Mouse (Mus musculus) Patski (cell line): ENCODE data around the gene Sbp. TPM values are rescaled to one million over a fixed set of nuclear protein-coding genes. Genes with fewer than 3 reads are reported as not detected.

Experiments used
- ATAC-seq: fragments of 100-300 bp; one replicate; pipeline ENCODE4 v1.8.0; 2021
- CTCF ChIA-PET: fragments of 350-600 bp; sonication (Branson Sonifier 250); formaldehyde crosslinking; loops from one replicate; lab custom pipeline; 2022; ENCODE audit warnings: inconsistent platforms; lab: Charles Lee
- POLR2A ChIA-PET: fragments of 350-600 bp; sonication (Branson Sonifier 250); formaldehyde crosslinking; loops from one replicate; lab custom pipeline; 2022; ENCODE audit warnings: antibody characterized with exemption, inconsistent platforms; lab: Charles Lee
- DNase-seq: peaks from one replicate; pipeline ENCODE4 v3.0.0-alpha.2; 2011; ENCODE audit warnings: low read depth, low spot score
- H3K27me3 ChIP-seq: fragments of 371-371 bp; one replicate; pipeline ENCODE4 v1.5.1; 2021
- CTCF ChIP-seq: fragments of 100-300 bp; IDR thresholded peaks from one replicate; pipeline ENCODE4 v1.5.1; 2021
- in situ Hi-C: fragments of 300-500 bp; cut with MboI; formaldehyde crosslinking; loops from 3 replicates; pipeline ENCODE4 v1.11.1; 2018; ENCODE audit warnings: low pct_unique_long_range_greater_than_20kb, mixed read lengths
- polyA plus RNA-seq: library from polyadenylated mRNA; unstranded; gene quantifications from one replicate; pipeline ENCODE4 v1.2.3, GENCODE M21; 2021

Sbp gene
- polyA plus RNA-seq, 1 experiment from 2014 or later, result not detected

DNA sequence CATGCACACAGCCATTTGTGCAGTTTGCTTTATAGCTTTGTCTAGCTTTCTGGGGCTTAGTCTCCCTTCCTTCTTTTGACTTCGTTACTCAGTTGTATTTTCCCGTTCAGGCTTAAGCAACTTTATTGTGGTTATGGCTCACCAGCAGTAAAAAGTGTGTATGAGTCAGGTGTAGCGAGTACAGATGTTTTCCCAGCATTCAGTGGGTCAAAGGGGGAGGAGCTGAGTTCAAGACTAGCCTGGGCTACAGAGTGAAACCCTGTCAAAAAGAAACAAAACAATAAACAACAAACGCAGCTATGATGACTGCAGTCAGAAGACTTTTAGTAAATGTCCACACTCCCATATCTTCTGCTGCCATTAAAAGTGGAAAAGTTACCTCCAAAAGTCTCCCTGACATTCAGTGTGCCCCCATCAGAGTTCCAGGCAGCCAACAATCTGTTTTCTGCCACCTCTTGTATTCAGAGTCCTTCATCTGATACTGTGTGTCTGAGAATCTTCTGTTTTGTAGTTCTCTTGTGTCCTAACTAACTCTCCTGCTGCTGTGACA is 20.2 kb downstream of the Sbp start:
- POLR2A ChIA-PET, result no interaction called here

DNA sequence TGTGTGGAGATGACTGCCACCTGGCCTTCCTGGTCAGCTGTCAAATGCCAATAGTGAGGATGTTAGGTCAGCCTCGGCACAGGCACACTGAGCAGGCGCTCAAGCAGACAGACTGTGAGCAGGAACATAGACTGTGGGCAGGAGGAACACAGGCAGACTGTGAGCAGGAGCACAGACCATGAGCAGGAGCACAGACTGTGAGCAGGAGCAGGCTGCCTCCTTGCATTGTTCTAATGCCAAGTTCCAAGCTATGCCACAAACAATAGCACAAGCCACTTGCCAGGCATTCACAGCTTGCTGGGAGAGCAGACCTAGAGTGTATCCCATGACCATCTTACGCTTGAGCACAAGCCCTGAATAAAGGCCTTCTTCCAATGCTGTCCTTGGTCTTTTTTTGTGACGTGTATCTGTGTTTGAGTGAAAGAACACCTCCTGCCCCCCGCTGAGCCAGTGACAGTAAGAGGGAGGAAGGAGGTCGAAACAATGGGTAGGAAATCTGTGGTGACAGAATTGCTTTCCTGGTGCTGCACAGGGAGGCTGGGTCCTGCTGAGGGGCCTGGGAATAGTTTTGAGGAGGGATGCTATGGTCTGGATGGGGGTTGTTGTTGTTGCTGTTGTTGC is 24.4 kb downstream of the Sbp start:
- in situ Hi-C loops, result no loop called here
- CTCF ChIA-PET, result no interaction called here
- TF ChIP-seq CTCF, result no peak
- no peak for DNase-seq
- H3K27me3 ChIP-seq, result no peaks in the 10 kb centered on the region
- POLR2A ChIA-PET, result no interaction called here
- no peak for ATAC-seq

More for the DNA sequence above, 20.2 kb downstream of the Sbp start:
- no peaks in the 10 kb centered on the region for H3K27me3 ChIP-seq
- DNase-seq, result no peak
- no peak for TF ChIP-seq CTCF
- no peak for ATAC-seq
- CTCF ChIA-PET, result interaction anchor here (1.1 to 3.0 kb wide), 8 partner anchors 21 to 188 kb away, joined by 3 to 11 read pairs (median 6); partner anchors contain the start of genes Elob, Prss32, Prss41 and Sbp
- in situ Hi-C loops, result loop anchor here (5.0 kb wide), 2 partner anchors 89 to 184 kb away; no protein-coding TSS in a partner anchor

- ChIA-PET POLR2A (no interaction called here), CTCF (no interaction called here)
- TF ChIP-seq CTCF, result no peak
- in situ Hi-C loops, result no loop called here
- no peaks in the 10 kb centered on the region for H3K27me3 ChIP-seq
- DNase-seq (no peak), ATAC-seq (no peak)
These were observed 25.4 kb downstream of the Sbp start for GRCm38 (mm10) chr17:23966658-23967401.

- TF ChIP-seq CTCF, result peak; percentile 16
- ATAC-seq, result peak; percentile 55
- ChIA-PET CTCF (interaction anchor here (0.9 to 1.5 kb wide), 5 partner anchors 11 to 138 kb away, joined by 3 to 8 read pairs (median 3); partner anchors contain the start of gene Prss30), POLR2A (interaction anchor here (0.6 kb wide), 1 partner anchor 55 kb away, joined by 3 read pairs; no protein-coding TSS in a partner anchor)
- no peak for DNase-seq
- H3K27me3 ChIP-seq, result no peaks in the 10 kb centered on the region
- in situ Hi-C loops, result no loop called here
These were observed 27.3 kb downstream of the Sbp start for GRCm38 (mm10) chr17:23968780-23969179.

DNA sequence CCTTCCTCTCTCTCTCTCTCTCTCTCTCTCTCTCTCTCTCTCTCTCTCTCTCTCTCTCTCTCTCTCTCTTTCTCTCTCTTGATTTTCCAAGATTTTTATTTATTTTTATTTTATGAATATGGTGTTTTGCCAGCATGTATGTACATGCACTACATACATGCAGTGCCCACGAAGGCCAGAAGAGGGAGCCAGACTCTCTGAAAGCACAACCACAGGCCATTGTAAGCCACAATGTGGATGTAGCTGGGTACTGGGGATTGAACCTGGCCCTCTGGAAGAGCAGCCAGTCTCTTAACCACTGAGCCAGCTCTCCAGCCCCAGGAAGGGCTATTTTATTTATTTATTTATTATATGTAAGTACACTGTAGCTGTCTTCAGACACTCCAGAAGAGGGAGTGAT is 27.8 kb downstream of the Sbp start:
- CTCF ChIA-PET, result interaction anchor here (0.6 to 2.1 kb wide), 10 partner anchors 9 to 120 kb away, joined by 3 to 7 read pairs (median 4); partner anchors contain the start of gene Prss30
- ATAC-seq (peak; percentile 66), DNase-seq (no peak)
- in situ Hi-C loops, result no loop called here
- POLR2A ChIA-PET, result no interaction called here
- peak; percentile 92 for TF ChIP-seq CTCF
- H3K27me3 ChIP-seq, result no peaks in the 10 kb centered on the region

GRCm38 (mm10) chr17:23971315-23971714 is 29.8 kb downstream of the Sbp start:
- POLR2A ChIA-PET, result no interaction called here
- TF ChIP-seq CTCF, result no peak
- CTCF ChIA-PET, result interaction anchor here (1.8 to 2.1 kb wide), 2 partner anchors 9 to 35 kb away, joined by 4 to 7 read pairs; partner anchors contain the start of gene Prss30
- in situ Hi-C loops, result loop anchor here (10.0 kb wide), 1 partner anchor 73 kb away; no protein-coding TSS in a partner anchor
- no peak for ATAC-seq
- DNase-seq, result no peak
- H3K27me3 ChIP-seq, result no peaks in the 10 kb centered on the region

GRCm38 (mm10) chr17:23976665-23977064 is 35.2 kb downstream of the Sbp start:
- in situ Hi-C loops, result loop anchor here (10.0 kb wide), 1 partner anchor 68 kb away; no protein-coding TSS in a partner anchor
- H3K27me3 ChIP-seq, result no peaks in the 10 kb centered on the region
- TF ChIP-seq CTCF, result no peak
- ChIA-PET CTCF (interaction anchor here (0.6 kb wide), 1 partner anchor 125 kb away, joined by 3 read pairs; no protein-coding TSS in a partner anchor), POLR2A (no interaction called here)
- DNase-seq (no peak), ATAC-seq (no peak)

DNA sequence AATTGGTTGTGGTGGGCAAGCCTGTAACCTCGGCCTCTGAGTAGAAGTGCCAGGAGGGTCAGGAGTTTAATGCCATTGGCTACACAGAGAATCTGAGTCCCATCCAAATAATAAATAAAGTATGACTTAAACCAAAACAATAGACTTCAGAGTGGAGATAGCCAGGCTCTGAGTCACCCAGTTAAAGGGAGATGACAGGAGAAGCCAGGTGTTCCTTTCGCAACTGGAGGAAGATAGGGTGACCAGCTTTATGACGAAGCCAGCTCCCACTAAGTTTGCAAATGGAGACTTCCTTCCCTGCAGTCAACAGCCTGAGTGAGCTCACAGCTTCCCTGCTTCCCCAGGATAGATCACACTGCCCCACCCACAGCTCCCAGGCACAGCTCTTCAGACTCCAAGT is 38.0 kb downstream of the Sbp start:
- H3K27me3 ChIP-seq, result no peaks in the 10 kb centered on the region
- TF ChIP-seq CTCF, result no peak
- DNase-seq (no peak), ATAC-seq (no peak)
- ChIA-PET CTCF (interaction anchor here (1.0 to 2.1 kb wide), 5 partner anchors 9 to 30 kb away, joined by 3 to 8 read pairs (median 6); no protein-coding TSS in a partner anchor), POLR2A (no interaction called here)
- in situ Hi-C loops, result loop anchor here (10.0 kb wide), 1 partner anchor 65 kb away; no protein-coding TSS in a partner anchor

DNA sequence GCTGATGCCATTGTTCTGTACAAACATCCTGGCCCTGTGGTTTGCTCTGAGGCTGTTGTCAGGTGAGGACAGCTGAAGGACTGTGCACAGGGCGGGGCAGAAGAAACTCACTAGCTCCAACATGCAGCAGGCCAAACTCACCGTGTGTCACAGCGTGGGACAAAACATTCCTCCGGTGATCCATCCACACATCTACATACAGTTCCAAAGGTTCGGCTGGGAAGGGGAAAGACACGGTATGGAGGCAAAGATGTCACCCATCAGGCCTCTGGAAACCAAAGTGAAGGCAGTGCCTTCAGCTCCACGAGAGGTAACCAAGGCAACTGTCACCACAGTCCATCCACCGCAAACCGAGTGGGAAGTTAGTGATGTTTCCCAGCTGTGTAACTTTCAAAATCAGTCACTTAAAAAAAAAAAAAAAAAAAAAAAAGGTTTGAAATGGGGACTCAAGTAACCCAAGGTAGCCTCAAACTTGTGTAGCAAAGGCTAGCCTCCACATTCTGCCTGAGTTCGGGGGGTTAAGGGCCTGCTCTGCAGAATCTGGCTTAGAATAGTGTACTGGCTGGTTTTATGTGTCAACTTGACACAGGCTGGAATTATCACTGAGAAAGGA is 38.9 kb downstream of the Sbp start, which contains the start of gene Prss30:
Prss30 (minus strand) TSS at position 270 of the 613 bp plus-strand sequence.
- ChIA-PET CTCF (interaction anchor here (1.0 to 2.1 kb wide), 3 partner anchors 10 to 12 kb away, joined by 3 to 8 read pairs (median 7); no protein-coding TSS in a partner anchor), POLR2A (no interaction called here)
- DNase-seq (no peak), ATAC-seq (no peak)
- no peak for TF ChIP-seq CTCF
- in situ Hi-C loops, result no loop called here
- no peaks in the 10 kb centered on the region for H3K27me3 ChIP-seq

DNA sequence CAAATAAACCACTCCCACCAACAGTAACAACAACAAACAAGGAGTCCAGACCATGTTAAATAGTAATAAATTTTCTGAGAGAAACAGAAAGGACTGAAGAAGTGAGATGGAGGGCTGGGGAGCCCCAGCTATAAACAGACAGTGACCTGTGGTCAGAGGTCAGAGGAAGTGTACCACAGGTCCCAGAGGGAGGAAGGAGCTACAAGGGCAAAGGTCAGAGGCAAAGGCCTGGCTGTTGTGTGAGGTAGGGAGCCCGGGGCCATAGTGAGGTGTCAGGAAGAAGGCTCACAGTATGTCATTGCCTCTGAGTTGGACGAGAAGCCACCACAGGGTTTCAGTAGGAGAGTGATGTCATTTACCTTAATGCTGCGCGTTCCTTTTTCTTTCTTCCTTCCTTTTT is 41.4 kb downstream of the Sbp start:
- POLR2A ChIA-PET, result no interaction called here
- ATAC-seq, result no peak

More for the DNA sequence above, 41.4 kb downstream of the Sbp start:
- DNase-seq, result no peak
- TF ChIP-seq CTCF, result no peak
- CTCF ChIA-PET, result interaction anchor here (1.3 kb wide), 1 partner anchor 13 kb away, joined by 3 read pairs; no protein-coding TSS in a partner anchor
- in situ Hi-C loops, result no loop called here
- no peaks in the 10 kb centered on the region for H3K27me3 ChIP-seq
